Mouse (Mus musculus) neural tube, embryonic 12.5 days (tissue): Measurements from ENCODE around the gene 4930519G04Rik. TPM values are rescaled to one million over a fixed set of nuclear protein-coding genes. Genes with fewer than 3 reads are reported as not detected.

ENCODE experiments used
- ATAC-seq: fragments of 200-750 bp; cut with Nextera tagmentation; 2 replicates; pipeline ENCODE4 v1.8.0; 2017; ENCODE audit warnings: low read depth, mild to moderate bottlenecking, moderate TSS enrichment, moderate library complexity; ENCODE audit not compliant: low FRiP score
- H3K27ac ChIP-seq: fragments of 300-500 bp; sonication (generic); 2 replicates; pipeline ENCODE4 v1.5.1; 2016
- H3K27me3 ChIP-seq: fragments of 300-500 bp; sonication (generic); replicated peaks from 2 replicates; pipeline ENCODE4 v1.6.1; 2016; ENCODE audit warnings: mild to moderate bottlenecking
- H3K36me3 ChIP-seq: fragments of 300-500 bp; sonication (generic); 2 replicates; pipeline ENCODE4 v1.6.1; 2016; ENCODE audit warnings: mild to moderate bottlenecking
- H3K4me1 ChIP-seq: fragments of 300-500 bp; sonication (generic); 2 replicates; pipeline ENCODE4 v1.6.1; 2016
- H3K4me2 ChIP-seq: fragments of 300-500 bp; sonication (generic); replicated peaks from 2 replicates; pipeline ENCODE4 v1.6.1; 2016; ENCODE audit warnings: mild to moderate bottlenecking
- H3K4me3 ChIP-seq: fragments of 300-500 bp; sonication (generic); 2 replicates; pipeline ENCODE4 v1.5.1; 2016
- H3K9ac ChIP-seq: fragments of 300-500 bp; sonication (generic); 2 replicates; pipeline ENCODE4 v1.6.1; 2016; ENCODE audit warnings: mild to moderate bottlenecking
- H3K9me3 ChIP-seq: fragments of 300-500 bp; sonication (generic); 2 replicates; pipeline ENCODE4 v1.6.1; 2016; ENCODE audit warnings: mild to moderate bottlenecking
- WGBS: fragments of 180-500 bp; shearing (Covaris S2); methylation state at CpG from one replicate; pipeline ENCODE4 v1.1.7; 2016; 5-methylcytosine and 5-hydroxymethylcytosine counted together
- microRNA-seq: library from miRNA; unstranded; fragments of <30 nt; microRNA quantifications from one replicate; pipeline ENCODE4, GENCODE M21; 2017
- polyA plus RNA-seq: library from polyadenylated mRNA; unstranded; fragments of >200 nt; fragmentation: Nextera tagmentation; extraction: Ambion mirVana; gene quantifications from 2 replicates; pipeline ENCODE4 v1.2.1, GENCODE M21; 2016

4930519G04Rik gene
- polyA plus RNA-seq, 1 experiment from 2014 or later, result not detected

GRCm38 (mm10) chr5:114921551-114922365, 68.3 kb downstream of the 4930519G04Rik start:
- H3K4me2 ChIP-seq, result no peak overlapping the region
- H3K36me3 ChIP-seq, result no peaks in the 10 kb centered on the region
- no peak for ATAC-seq
- H3K9ac ChIP-seq, result no peak overlapping the region
- no peak overlapping the region for H3K4me3 ChIP-seq
- H3K4me1 ChIP-seq, result peaks cover 11% of the 10 kb centered on the region; the same call in 1 of the 2 replicates
- H3K27ac ChIP-seq, result no peak overlapping the region
- no peaks in the 10 kb centered on the region for H3K27me3 ChIP-seq
- 0 out of 2 replicates have a peak, but pooled peaks cover 2% of the 10 kb centered on the region for H3K9me3 ChIP-seq
- WGBS, result 82% methylated on average over 19 of the region's 19 CpGs

GRCm38 (mm10) chr5:114922366-114922731, 68.9 kb downstream of the 4930519G04Rik start:
- no peaks in the 10 kb centered on the region for H3K27me3 ChIP-seq
- no peaks in the 10 kb centered on the region for H3K36me3 ChIP-seq
- H3K9me3 ChIP-seq, result 0 out of 2 replicates have a peak, but pooled peaks cover 2% of the 10 kb centered on the region
- no peak overlapping the region for H3K4me2 ChIP-seq
- no peak overlapping the region for H3K4me3 ChIP-seq
- H3K4me1 ChIP-seq, result peaks cover 11% of the 10 kb centered on the region; the same call in 1 of the 2 replicates
- H3K27ac ChIP-seq, result no peak overlapping the region
- no peak overlapping the region for H3K9ac ChIP-seq
- ATAC-seq, result no peak
- 63% methylated on average over 10 of the region's 10 CpGs for WGBS

GRCm38 (mm10) chr5:114922998-114923473, 69.6 kb downstream of the 4930519G04Rik start, which contains the start of gene Oasl1:
TSS of gene Oasl1 (plus strand) at chr5:114923240.
- H3K36me3 ChIP-seq, result no peaks in the 10 kb centered on the region
- no peak for ATAC-seq
- 46% methylated on average over 15 of the region's 15 CpGs for WGBS
- peak within 1 kb of the TSS; percentile 34 for H3K4me2 ChIP-seq
- 0 out of 2 replicates have a peak, but pooled peaks cover 2% of the 10 kb centered on the region for H3K9me3 ChIP-seq
- H3K27me3 ChIP-seq, result no peaks in the 10 kb centered on the region
- H3K9ac ChIP-seq, result no peak within 1 kb of the TSS
- no peak within 1 kb of the TSS for H3K27ac ChIP-seq
- H3K4me3 ChIP-seq, result no peak within 1 kb of the TSS
- peaks cover 11% of the 10 kb centered on the region; the same call in 1 of the 2 replicates for H3K4me1 ChIP-seq

GRCm38 (mm10) chr5:114926153-114926684, 72.8 kb downstream of the 4930519G04Rik start:
- 53% methylated on average over 1 of the region's 1 CpGs for WGBS
- Histone ChIP-seq H3K4me3 (no peak overlapping the region), H3K9me3 (0 out of 2 replicates have a peak, but pooled peaks cover 2% of the 10 kb centered on the region), H3K4me1 (peaks cover 11% of the 10 kb centered on the region; the same call in 1 of the 2 replicates), H3K36me3 (no peaks in the 10 kb centered on the region), H3K27me3 (no peaks in the 10 kb centered on the region), H3K4me2 (no peak overlapping the region), H3K9ac (no peak overlapping the region), H3K27ac (no peak overlapping the region)
- ATAC-seq, result no peak

- Histone ChIP-seq H3K4me2 (no peak overlapping the region), H3K36me3 (no peaks in the 10 kb centered on the region), H3K4me1 (peaks cover 11% of the 10 kb centered on the region; the same call in 1 of the 2 replicates), H3K27me3 (no peaks in the 10 kb centered on the region), H3K4me3 (no peak overlapping the region), H3K27ac (no peak overlapping the region), H3K9me3 (0 out of 2 replicates have a peak, but pooled peaks cover 2% of the 10 kb centered on the region), H3K9ac (no peak overlapping the region)
- 87% methylated on average over 9 of the region's 9 CpGs for WGBS
- no peak for ATAC-seq
These were observed 73.3 kb downstream of the 4930519G04Rik start for GRCm38 (mm10) chr5:114926753-114927152.

GRCm38 (mm10) chr5:114931626-114932025, 78.2 kb downstream of the 4930519G04Rik start:
- Histone ChIP-seq H3K9ac (no peak overlapping the region), H3K9me3 (no peaks in the 10 kb centered on the region), H3K4me1 (peaks cover 6% of the 10 kb centered on the region), H3K4me2 (no peak overlapping the region), H3K36me3 (no peaks in the 10 kb centered on the region), H3K27me3 (no peaks in the 10 kb centered on the region), H3K27ac (no peak overlapping the region), H3K4me3 (no peak overlapping the region)
- ATAC-seq, result no peak
- WGBS, result 61% methylated on average over 5 of the region's 5 CpGs

- H3K9me3 ChIP-seq, result no peaks in the 10 kb centered on the region
- peaks cover 6% of the 10 kb centered on the region for H3K4me1 ChIP-seq
- no peak overlapping the region for H3K27ac ChIP-seq
- no peaks in the 10 kb centered on the region for H3K27me3 ChIP-seq
- no peak overlapping the region for H3K9ac ChIP-seq
- 90% methylated on average over 8 of the region's 8 CpGs for WGBS
- H3K4me3 ChIP-seq, result no peak overlapping the region
- ATAC-seq, result no peak
- H3K4me2 ChIP-seq, result no peak overlapping the region
- H3K36me3 ChIP-seq, result no peaks in the 10 kb centered on the region
These were observed 79.7 kb downstream of the 4930519G04Rik start for GRCm38 (mm10) chr5:114933206-114933605.

Small RNA genes lying within 50 kb of the gene (microRNA-seq; reads per million reads assigned to microRNA genes)
- 49.4 reads per million, percentile 42 among the genes with 10 or more reads in this experiment for gene Mir6240

Other genes with a start within 250 kb of the 4930519G04Rik start
- gene Trpv4, start 195.2 kb upstream of the 4930519G04Rik start, polyA plus RNA-seq, result 0.95 and 1.1 TPM in 2 replicates
- gene Gltp, start 162.7 kb upstream of the 4930519G04Rik start, polyA plus RNA-seq, result 58.6 and 61.0 TPM in 2 replicates
- gene Tchp, start 145.9 kb upstream of the 4930519G04Rik start, polyA plus RNA-seq, result 20.4 and 23.4 TPM in 2 replicates
- gene Ankrd13a, start 79.0 kb upstream of the 4930519G04Rik start, polyA plus RNA-seq, result 76.4 and 89.3 TPM in 2 replicates
- gene Git2, start 78.1 kb upstream of the 4930519G04Rik start, polyA plus RNA-seq, result 53.9 and 57.2 TPM in 2 replicates
- gene 1500011B03Rik, start 30.2 kb upstream of the 4930519G04Rik start, polyA plus RNA-seq, result 190 and 192 TPM in 2 replicates
- gene Gm9936, start 5.0 kb downstream of the 4930519G04Rik start, polyA plus RNA-seq, result 0.45 and 0.71 TPM in 2 replicates
- gene Oasl2, start 43.3 kb downstream of the 4930519G04Rik start, polyA plus RNA-seq, result 1.3 and 2.5 TPM in 2 replicates
- gene Oasl1, start 69.6 kb downstream of the 4930519G04Rik start, polyA plus RNA-seq, result 0.38 and 0.61 TPM in 2 replicates
- 66.7 and 70.0 TPM in 2 replicates for gene 2210016L21Rik, start 88.5 kb downstream of the 4930519G04Rik start, polyA plus RNA-seq
- gene Hnf1a, start 117.4 kb downstream of the 4930519G04Rik start, polyA plus RNA-seq, result 0.05 TPM in 1 of 2 replicates, not detected in the other
- 43.5 and 46.7 TPM in 2 replicates for gene Sppl3, start 157.5 kb downstream of the 4930519G04Rik start, polyA plus RNA-seq
- gene Gm10401, start 244.6 kb downstream of the 4930519G04Rik start, polyA plus RNA-seq, result 27.1 and 32.7 TPM in 2 replicates